Mouse (Mus musculus) neural tube, embryonic 10.5 days (tissue): ENCODE measurements around the gene Eral1.

Source experiments
- DNase-seq: peaks from one replicate; pipeline ENCODE4 v3.0.0-alpha.2; 2017; ENCODE audit warnings: low spot score; ENCODE audit errors: extremely low spot score

The Eral1 gene

DNA sequence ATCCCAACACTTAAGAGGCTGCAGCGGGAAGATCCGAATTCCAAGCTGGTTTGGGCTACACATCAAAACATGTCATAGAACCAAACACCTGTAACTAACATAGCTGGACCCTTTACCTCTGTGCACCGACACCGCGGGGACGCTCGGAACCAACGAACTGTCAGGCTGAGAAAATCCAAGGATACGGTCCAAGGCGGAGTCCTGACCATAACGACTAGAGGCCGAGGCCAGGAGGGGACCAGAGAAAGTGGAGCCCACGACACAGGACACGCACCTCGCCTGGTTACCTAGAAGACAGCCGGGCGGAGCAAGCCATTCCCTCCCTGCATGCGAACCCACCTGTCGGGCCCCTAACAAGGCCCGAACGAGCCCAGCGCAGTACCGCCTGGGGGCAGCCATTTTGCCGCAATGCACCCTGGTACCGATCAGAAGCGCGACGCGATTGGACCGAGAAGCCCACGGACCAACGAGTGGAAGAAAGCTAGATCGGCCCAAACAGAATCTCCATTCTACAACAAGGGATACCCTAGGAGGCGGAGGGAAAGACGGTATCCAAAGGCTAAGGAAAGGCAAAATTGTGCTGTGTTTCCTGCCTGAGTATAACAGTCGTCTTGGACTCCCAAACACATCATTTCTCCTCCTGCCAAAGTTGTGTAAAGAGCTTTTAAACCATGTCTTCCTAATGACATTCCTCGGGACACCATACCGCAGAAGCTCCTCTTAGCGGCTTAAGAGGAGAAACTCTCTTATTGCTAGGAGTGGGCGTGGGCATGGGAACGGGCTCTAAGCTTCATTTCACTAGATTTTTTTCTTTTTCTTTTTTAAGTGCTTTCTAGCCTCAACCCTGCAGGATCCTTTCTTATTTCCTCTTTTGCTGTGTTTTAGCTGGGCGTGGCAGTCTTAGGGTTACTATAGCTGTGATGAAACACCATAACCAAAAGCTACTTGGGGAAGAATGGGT is at the start of gene Eral1:
Eral1 (minus strand) TSS at position 423 of the 961 bp plus-strand sequence.
- peak; percentile 81 for DNase-seq

DNA sequence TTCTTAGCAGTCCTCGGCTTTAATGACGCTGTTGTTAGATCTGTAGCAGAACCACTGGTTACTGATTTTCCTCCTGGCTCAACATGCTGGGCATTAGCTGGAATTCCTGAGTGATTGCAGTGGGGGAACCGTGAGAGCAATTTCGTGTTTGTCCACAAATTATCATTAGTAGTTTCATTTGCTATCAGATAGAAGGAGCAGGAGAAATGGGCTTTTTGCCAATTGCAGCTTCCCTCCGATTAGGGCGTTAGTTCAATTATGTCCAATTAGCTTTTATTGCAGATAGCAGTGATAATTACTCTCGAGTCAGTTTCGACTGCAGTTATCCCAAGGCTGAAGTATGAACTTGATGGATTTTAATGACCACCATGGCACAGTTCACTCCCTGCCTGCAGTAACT is 49.3 kb upstream of the Eral1 start:
- no peak for DNase-seq

DNA sequence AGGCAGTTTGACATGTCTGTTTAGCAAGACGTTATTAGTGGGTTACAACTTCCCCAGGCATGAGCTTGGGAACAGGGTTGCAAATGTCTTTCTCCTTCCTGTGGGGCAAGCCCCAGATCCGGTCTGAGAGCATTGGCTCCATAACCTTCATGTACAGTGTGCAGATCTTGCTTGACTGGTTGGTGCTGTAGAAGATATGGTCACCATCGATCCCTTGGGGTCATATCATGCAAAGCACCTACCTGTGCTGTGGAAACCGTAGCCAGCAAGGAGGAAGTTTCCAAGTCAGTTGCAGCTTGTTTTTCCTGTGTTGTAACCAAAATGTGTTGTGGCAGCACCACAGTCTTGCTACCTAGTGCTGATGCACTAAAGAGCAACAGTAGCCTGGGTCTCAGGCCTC is 46.6 kb upstream of the Eral1 start:
- DNase-seq, result no peak

DNA sequence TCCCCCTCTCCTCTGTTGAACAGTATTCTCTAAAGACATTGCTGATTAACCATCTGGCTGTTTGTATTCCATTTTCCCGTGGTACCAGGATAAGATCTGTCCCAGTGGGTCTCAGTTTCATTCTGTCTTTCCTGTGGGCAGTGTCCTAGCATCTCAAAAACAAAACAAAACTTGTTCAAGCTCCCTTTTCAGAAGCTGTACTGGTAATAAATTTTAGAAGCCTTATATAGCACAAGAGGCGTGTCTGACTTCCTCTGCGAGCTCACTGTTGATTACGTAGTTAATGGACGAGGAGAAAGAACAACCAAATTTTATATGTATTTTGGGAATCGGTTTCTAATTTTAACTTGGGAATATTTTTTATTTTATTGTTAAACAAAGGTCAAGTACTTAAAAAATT is 45.5 kb upstream of the Eral1 start:
- no peak for DNase-seq

DNA sequence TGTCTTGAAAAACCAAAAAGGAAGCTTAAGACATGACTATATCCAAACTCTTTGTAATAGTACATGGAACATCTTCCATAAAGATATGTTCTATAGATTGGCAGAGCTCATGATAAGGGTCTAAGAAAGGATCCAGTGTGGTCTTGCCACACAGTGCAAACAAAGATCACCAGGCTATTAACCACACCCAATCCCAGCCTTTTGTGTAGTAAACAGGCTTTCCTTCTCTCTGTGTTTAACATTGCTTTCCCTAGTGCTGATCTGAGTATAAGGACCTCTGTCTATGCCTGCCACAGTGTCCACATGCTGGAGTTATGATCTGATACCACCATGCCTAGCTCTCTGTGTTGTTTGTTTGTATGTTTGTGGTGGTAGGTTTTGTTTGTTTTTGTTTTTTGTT is 43.6 kb upstream of the Eral1 start:
- no peak for DNase-seq

DNA sequence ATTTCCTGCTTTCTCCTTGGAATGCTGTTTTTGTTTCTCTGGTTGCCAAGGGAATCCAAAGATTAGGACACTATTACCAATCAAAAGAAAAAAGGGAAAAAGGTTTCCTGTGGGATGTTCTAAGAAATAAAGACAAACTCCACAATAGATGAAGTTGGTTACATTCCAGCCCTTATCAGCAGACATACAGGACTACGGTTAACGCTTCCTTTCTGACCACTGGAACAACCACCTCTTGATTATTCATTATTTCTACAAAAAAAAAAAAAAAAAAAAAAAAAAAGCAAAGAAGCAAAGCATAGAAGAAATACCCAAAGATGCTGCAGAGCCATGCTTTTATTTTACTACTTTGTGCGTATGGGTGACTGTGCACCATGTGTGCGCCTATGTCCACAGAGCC is 42.6 kb upstream of the Eral1 start:
- DNase-seq, result no peak

DNA sequence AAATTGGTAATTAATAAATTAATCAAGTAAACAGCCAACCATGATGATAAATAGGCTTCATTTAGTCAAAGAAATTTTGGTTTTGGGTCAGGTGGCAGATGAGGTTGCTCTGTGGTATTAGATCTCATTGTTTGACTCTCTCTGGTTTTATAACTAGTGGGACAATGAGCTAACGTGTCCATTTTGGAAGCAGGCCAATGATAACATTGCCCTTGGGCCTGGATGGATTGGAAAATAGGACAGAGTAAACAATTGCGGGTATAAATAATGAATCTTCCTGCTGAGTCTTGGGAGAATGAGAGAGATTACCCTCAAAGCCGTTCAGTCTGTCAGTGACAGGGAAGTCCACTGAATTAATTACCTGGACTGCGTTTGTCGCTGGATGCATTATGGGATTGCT is 41.0 kb upstream of the Eral1 start:
- no peak for DNase-seq

DNA sequence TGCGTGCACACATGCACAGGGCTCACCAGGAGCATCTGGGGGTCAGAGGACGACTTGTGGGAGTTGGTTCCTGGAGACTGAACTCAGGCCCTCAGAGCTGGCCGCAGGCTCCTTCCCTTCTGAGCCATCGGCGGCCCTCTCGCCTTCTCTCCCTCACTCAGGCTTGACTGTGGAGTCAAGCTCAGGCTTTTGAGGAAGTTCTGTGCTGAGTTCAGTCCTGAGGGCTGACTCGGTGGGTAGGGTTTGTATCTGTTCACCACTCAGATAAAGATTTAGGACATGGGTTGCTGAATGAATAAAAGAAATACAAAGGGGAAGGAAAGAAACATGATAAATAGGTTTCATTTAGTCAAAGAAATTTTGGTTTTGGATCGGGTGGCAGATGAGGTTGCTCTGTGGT is 39.7 kb upstream of the Eral1 start:
- DNase-seq, result no peak

DNA sequence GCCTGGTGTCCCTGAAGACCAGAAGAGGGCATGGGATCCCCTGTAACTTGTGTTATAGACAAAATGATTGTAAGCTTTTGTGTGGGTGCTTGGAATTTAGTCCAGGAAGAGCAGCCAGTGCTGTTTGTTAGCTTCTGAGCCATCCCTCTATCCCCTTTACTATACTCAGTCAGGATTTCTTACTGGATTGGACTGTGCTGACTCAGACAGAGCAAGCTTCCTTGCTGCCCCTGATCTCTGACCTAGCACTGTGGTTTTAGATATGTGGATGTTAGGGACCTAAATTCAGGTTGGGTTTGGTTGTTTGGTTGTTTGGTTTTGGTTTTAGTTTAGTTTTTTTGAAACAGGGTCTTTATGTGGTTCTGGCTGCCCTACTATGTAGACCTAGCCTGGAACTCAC is 38.3 kb upstream of the Eral1 start:
- no peak for DNase-seq

DNA sequence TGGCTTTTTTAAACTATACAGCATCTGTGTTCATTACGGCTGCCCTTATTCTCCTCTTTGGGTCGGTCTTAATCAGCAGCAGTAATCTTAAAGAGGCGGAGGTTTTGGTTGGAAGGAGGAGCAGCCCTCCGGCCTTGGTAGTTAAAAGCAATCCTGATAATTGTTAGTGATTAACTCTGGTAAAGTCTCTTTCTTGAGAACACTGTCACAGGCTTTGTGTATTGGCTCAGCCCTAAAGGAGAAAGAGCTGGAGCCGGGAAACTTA is 35.9 kb upstream of the Eral1 start:
- DNase-seq, result peak; percentile 29

DNA sequence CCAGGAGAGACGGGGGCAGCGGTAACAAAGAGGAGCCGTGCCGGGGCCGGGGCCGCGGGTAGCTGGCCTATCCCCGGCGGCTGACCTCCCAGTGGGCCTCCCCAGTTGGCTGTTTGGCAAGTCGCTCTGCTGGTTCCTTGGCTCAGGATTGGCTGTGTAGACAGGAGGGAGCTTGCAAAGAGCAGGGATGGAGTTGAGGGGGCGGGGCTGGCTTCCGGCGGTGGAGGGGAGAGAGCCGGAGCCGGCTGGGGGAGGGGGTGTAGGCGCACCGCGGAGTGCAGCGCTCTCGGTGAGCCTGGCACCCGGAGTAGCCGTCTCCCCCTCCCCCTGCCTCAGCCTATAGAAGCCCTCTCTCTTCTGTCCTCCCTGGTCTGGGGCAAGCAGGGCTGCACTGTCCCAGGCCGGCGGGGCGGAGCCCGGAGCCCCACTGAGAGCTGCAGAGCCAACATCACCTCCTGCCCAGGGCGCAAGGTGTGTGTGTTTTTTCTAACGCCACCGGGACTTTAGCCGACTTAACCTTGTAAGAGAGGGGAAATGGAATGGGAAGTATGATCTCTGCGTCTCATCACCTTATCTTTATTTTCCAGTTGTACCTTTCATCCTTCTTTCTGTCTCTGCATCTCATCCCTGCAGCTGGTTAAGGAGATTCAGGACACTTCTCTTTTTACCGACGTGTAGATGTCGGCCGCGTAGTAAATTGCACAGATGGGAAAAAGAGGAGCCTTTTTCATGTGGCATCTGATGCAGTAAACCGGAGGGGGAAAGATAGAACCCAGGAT is 35.4 kb upstream of the Eral1 start:
- DNase-seq, result peak; percentile 95

DNA sequence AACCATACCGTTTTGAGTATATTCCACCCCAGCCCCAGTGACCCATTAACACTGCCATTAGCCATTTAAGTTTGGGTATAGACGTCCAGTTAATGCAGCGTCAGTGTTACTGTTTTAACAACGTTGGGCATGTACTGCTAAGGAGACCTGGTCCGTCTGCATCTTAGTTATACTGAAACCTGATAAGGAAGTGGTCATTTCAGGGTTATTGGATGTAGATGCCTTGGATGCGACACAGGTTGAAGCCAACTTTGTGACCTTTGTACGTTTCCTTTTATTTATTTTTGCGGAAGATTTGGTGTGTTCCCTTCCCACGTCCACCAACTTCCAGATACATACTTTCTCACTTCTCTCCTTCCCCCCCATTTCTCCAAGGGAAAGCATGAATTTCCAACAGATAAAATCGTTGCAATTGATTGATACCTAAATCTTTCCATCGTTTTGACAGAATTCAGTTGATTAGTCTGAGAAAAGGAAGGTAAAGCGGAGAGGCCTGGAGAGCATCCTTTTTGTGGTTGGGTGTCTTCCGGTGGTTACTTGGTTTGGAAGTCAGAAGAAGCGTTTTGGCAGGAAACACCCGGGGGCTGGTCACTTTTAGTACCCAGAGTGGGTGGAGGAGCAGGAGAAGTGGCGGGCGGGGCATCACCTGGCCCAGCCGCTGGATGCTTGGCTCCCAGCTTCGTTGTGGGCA is 34.6 kb upstream of the Eral1 start:
- DNase-seq, result peak; percentile 33

DNA sequence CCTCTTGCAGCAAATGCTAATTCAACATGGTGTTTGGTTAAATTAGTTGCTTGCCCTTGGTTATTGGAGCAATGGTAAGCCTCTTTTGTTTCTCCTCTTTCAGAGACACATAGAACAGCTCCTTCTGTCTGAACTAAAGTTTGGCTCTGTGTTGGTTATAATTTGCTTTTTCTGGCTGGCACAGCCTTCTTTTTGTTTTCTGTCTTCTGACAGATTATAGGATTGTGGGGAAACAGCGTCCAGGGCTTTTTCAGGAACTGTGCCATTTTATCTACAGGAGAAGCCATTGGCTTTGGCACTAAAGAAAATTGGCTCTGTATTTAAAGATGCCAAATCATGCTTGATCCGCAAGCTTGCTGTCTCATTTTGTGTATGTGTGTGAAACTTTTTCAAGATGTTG is 33.4 kb upstream of the Eral1 start:
- no peak for DNase-seq

DNA sequence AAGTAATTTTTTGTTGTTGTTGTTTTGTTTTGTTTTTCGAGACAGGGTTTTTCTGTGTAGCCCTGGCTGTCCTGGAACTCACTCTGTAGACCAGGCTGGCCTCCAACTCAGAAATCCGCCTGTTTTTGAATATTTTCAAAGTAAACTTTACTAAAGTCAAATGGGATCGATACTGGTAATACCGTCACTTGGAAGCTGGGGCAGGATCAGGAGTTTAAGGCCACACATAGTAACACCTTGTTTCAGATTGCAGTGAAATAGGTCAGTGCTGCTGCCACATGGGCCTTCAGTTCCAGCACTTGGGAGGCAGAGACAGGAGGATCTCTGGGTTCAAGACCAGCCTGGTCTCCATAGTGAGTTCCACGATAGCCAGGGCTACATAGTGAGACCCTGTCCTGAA is 24.3 kb upstream of the Eral1 start:
- DNase-seq, result no peak

DNA sequence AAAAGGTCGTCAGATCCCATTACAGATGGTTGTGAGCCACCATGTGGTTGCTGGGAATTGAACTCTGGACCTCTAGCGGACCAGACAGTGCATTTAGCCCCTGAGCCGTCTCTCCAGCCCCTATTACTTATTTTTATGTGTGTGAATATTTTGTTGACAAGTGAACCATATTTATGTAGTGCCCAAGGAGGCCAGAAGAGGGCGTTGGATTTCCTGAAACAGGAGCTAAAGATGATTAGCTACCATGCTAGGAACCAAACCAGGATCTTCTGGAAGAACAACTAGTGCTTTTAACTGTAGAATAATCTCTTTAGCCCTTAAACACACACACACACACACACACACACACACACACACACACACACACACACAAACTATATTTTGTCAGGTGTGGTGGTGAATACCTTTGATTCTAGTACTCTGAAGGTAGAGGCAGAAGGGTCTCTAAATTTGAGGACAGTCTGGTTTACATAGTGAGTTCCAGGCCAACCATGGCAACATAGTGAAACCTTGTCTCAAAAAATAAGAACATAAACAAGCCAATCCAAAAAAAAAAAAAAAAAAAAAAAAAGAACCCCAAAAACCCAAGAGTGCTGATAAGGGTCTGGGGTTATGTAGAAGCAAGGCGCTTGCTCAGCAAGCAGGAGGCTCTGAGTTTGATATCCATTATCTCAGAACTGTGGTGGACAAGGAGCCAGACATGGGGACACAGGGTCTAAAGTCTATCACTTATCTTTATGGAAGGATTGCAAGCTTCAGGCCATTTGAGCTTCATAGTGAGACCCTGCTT is 23.0 kb upstream of the Eral1 start:
- no peak for DNase-seq

DNA sequence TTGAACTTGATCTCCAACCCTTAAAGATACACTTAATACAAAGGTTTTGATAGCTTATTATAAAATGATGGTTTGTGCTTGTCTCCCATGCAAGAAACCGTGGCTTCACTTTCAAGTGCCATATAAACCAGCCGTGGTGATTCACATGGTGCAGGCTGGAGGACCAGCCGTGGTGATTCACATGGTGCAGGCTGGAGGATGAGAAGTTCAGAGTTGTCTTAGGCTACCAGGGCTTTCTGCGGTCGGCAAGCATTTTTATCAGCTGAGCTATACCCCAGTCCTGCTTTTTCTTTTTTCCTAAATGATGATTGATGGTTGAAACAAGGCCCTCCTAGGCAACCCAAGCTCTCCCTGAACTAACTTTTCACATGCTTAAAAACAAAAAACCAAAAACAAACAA is 22.0 kb upstream of the Eral1 start:
- no peak for DNase-seq

DNA sequence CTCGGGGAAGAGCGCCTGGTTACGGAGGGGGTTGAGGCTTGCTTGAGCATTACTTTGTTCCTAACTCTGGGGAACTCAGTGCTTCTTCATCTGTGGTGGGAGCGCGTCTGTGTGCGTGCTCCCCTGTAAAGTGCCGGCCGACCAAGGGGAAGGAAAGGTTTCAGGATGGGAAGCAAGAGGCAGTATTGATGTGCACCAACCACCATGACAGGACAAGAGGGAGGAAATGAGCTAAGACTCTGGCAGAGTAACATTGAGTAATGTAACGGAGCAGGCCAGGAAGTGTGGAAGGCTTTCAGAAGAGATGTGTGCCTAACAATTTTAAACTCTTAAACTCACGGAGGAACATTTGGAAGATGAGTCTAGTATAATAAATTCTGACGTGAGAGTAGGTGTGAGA is 20.6 kb upstream of the Eral1 start:
- no peak for DNase-seq

DNA sequence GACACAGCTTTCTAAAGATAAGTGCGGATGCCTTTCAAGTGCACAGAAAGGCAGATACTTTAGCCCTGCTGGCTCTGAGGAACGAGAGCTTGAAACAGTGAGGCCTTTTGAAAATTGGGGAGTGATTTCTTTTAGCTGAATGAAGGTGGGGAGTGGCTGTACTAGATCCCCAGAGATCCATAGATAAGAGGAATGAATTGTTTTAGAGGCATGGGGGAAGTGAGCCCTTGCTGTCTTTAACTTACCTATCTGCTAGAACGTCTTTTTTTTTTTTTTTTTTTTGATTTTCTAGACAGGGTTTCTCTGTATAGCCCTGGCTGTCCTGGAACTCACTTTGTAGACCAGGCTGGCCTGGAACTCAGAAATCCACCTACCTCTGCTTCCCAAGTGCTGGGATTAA is 16.9 kb upstream of the Eral1 start:
- DNase-seq, result no peak

DNA sequence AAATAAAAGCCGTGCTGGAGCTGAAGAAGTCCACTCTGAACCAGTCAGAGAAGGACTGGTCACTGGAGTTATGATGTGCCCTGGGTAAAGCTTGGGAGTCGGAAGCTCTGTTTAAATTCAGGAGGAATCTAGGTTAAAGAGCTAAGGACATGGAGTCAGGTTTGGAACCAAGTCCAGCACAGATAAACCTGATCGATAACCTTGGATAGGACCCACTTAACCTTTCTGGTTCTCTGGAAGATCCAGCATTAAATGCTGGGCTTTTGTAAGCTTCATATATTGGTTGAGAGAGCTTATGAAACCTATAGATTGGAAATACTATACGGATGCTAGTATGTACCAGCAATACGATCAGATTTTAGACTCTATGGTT is 14.9 kb upstream of the Eral1 start:
- DNase-seq, result no peak

DNA sequence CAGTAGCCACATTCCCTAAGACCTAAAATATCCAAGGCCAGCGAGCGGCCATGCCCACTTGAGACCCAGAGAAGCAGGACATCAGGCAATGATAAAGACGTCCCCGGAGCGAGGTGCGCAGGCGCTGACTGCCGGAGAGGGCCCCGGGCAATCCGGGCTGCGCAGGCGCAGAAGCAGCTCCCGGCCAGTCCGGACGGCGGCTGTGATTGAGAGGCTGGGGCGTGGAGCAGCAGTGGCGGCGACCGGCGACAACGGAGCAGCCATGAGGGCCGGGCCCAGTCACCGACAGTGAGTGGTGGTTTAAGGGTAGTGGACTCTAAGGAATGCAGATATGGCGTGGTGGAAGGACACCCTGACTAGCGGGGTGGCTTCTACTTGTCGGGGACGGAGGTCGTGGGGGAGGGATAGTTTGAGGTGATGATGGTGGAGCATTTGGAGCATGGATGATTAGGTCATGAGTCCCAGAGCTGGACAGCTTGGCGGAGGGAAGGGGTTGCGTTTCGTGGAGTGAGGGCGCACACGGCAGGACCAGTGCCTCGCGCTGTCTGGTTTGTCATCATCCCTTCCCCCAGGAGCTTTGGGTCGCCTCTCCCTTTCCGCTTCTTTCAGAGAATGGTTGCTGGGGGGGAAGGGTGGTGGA is 14.4 kb upstream of the Eral1 start, which contains the start of gene Fam222b:
Fam222b (plus strand) TSS at position 157 of the 640 bp plus-strand sequence.
- peak; percentile 93 for DNase-seq

DNA sequence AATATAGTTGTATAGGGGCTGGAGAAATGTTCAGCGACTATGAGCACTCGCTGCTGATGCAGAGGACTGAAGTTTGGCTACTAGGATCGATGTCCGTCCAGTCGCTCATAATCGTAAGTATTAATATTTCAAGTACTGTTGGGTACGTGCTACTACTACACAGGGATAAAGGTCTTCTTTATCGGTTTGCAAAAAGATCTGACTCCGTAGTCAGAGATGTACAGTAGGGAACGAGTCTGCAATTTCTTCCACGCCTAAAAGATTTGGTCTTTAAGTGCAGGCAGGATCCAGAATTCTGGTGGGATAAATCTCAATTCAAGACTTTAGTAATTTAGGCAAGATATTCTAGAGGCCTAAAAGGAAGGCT is 13.9 kb upstream of the Eral1 start:
- no peak for DNase-seq
